Mouse (Mus musculus) small intestine, adult 2 months (tissue): ENCODE results near the gene Ampd2. TPM values are rescaled to one million over a fixed set of nuclear protein-coding genes. Genes with fewer than 3 reads are reported as not detected.
A peak's percentile ranks its signal among the peaks of the same experiment; 100 is the strongest.

Experiments used
- H3K27ac ChIP-seq: fragments of 200-500 bp; 2 replicates; pipeline ENCODE4 v1.5.1; 2012; ENCODE audit warnings: low read depth, low read length, control low read depth, inconsistent platforms; ENCODE audit not compliant: insufficient read depth
- H3K27me3 ChIP-seq: fragments of 200-500 bp; 2 replicates; pipeline ENCODE4 v1.6.1; 2012; ENCODE audit warnings: mild to moderate bottlenecking, moderate library complexity, low read length, inconsistent platforms; ENCODE audit not compliant: control insufficient read depth, insufficient read depth
- H3K36me3 ChIP-seq: fragments of 200-500 bp; 2 replicates; pipeline ENCODE4 v1.6.1; 2012; ENCODE audit warnings: mild to moderate bottlenecking, low read length, control low read depth, inconsistent platforms; ENCODE audit not compliant: control insufficient read depth, insufficient read depth
- H3K4me1 ChIP-seq: fragments of 200-500 bp; 2 replicates; pipeline ENCODE4 v1.6.1; 2012; ENCODE audit warnings: low read length, inconsistent platforms, mixed read lengths; ENCODE audit not compliant: control insufficient read depth, insufficient read depth, insufficient read length
- H3K4me3 ChIP-seq: fragments of 200-500 bp; 2 replicates; pipeline ENCODE4 v1.5.1; 2012; ENCODE audit warnings: low read depth, mild to moderate bottlenecking, control low read depth, inconsistent platforms, low read length, moderate library complexity
- CTCF ChIP-seq: fragments of 200-500 bp; IDR thresholded peaks from 2 replicates; pipeline ENCODE4 v1.5.1; 2012; ENCODE audit warnings: low read depth, mild to moderate bottlenecking, control low read depth, inconsistent platforms, low read length, moderate library complexity, mixed read lengths; ENCODE audit not compliant: insufficient replicate concordance, insufficient read length; ENCODE audit errors: extremely low read depth
- POLR2A ChIP-seq: fragments of 200-500 bp; IDR thresholded peaks from 2 replicates; pipeline ENCODE4 v1.6.1; 2012; ENCODE audit warnings: low read depth, mild to moderate bottlenecking, control low read depth, inconsistent platforms, low read length, moderate library complexity
- WGBS: fragments of 180-500 bp; shearing (Covaris S2); methylation state at CpG from one replicate; pipeline ENCODE4 v1.1.7; 2018; 5-methylcytosine and 5-hydroxymethylcytosine counted together
- polyA plus RNA-seq: library from polyadenylated mRNA; depleted of rRNA; stranded (reverse); fragments of >200 nt; gene quantifications from 2 replicates; pipeline ENCODE4 v1.2.3, GENCODE M21; 2012; rRNA removed

Gene Ampd2
- polyA plus RNA-seq, 1 experiment, result 107 TPM

DNA sequence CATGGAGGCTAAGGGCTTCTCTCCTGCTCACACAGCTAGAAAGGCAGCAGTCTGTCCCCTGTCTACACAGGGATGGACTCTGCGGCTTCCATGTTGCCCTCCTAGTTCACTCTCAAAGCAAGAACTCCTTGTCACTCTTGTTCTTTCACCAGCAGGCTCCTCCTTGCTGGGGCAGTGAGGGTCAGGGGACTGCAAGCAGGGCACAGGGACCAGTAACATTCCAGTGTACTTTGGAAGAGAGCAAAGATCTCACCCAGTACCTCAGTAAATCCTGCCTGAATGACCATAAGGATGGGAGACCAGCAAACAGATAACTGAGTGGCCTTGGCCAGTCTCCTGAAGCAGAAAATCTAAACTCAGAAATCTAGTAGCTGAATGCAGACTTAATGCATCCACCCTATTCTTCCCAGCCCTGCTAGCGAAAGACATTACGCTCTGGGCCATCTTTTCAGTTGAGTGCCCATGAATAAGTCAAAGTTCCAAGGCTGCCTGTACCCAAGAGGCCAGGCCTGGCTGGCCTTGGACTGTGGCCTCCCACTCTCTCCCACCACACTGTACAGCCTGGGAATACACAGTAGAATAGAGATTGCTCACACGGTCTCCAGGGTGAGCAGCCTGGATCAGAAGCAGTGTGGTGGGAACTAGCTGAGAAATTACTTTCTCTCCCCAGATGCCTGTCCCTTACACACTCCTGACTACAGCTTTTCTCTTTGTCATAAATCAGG, 57.6 kb downstream of the Ampd2 start:
- H3K4me1 ChIP-seq, result peaks cover 19% of the 10 kb centered on the region; the same call in 1 of the 2 replicates
- no peak for TF ChIP-seq CTCF
- no peak for TF ChIP-seq POLR2A
- H3K36me3 ChIP-seq, result no peaks in the 10 kb centered on the region
- H3K4me3 ChIP-seq, result no peak overlapping the region
- WGBS, result 95% methylated on average over 4 of the region's 4 CpGs
- H3K27me3 ChIP-seq, result no peaks in the 10 kb centered on the region
- no peak overlapping the region for H3K27ac ChIP-seq

DNA sequence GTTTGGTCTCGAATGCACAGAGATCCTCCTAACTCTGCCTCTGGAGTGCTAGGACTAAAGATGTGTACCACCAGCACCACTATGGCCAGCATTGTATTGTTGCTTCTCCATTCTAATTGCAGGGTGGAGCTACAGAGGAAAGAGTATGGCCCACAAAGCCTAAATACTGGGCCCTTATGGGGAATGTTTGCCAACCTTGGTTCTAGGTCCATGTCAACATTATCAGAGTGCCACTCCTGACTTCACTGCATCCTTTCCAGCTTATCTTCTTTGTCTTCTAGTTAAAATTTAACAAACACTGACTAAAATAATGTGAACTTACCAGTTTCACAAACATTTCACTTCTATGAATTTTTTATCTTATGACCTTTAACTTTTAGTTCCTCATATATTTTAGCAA, 59.9 kb downstream of the Ampd2 start:
- TF ChIP-seq CTCF (no peak), POLR2A (no peak)
- H3K27me3 ChIP-seq, result no peaks in the 10 kb centered on the region
- 34% methylated on average over 1 of the region's 1 CpGs for WGBS
- peak overlapping the region; percentile 56 for H3K27ac ChIP-seq
- H3K4me1 ChIP-seq, result peaks cover 25% of the 10 kb centered on the region; the same call in 1 of the 2 replicates
- no peak overlapping the region for H3K4me3 ChIP-seq
- no peaks in the 10 kb centered on the region for H3K36me3 ChIP-seq

GRCm38 (mm10) chr3:108026049-108026448, 60.4 kb downstream of the Ampd2 start:
- H3K36me3 ChIP-seq, result no peaks in the 10 kb centered on the region
- WGBS, result 20% methylated on average over 5 of the region's 5 CpGs
- H3K27ac ChIP-seq, result peak overlapping the region; percentile 56
- TF ChIP-seq CTCF (no peak), POLR2A (no peak)
- no peak overlapping the region for H3K4me3 ChIP-seq
- no peaks in the 10 kb centered on the region for H3K27me3 ChIP-seq
- peaks cover 25% of the 10 kb centered on the region; the same call in 1 of the 2 replicates for H3K4me1 ChIP-seq

GRCm38 (mm10) chr3:108025318-108025717, 61.1 kb downstream of the Ampd2 start:
- TF ChIP-seq POLR2A (no peak), CTCF (no peak)
- H3K4me1 ChIP-seq, result peaks cover 25% of the 10 kb centered on the region; the same call in 1 of the 2 replicates
- WGBS, result 31% methylated on average over 4 of the region's 4 CpGs
- no peaks in the 10 kb centered on the region for H3K27me3 ChIP-seq
- H3K4me3 ChIP-seq, result no peak overlapping the region
- H3K27ac ChIP-seq, result peak overlapping the region; percentile 28; the same call in 1 of the 2 replicates
- H3K36me3 ChIP-seq, result no peaks in the 10 kb centered on the region

Other genes with a start within 250 kb of the Ampd2 start
- gene Eps8l3, start 209.4 kb downstream of the Ampd2 start, polyA plus RNA-seq, result 127 and 351 TPM in 2 replicates
- gene Gstm5, start 190.8 kb downstream of the Ampd2 start, polyA plus RNA-seq, result 6.6 and 11.3 TPM in 2 replicates
- gene Gstm7, start 154.8 kb downstream of the Ampd2 start, polyA plus RNA-seq, result 9.4 and 29.1 TPM in 2 replicates
- gene Gstm6, start 142.9 kb downstream of the Ampd2 start, polyA plus RNA-seq, result 9.5 and 20.7 TPM in 2 replicates
- gene Gstm3, start 117.4 kb downstream of the Ampd2 start, polyA plus RNA-seq, result 159 and 411 TPM in 2 replicates
- 26.7 and 56.7 TPM in 2 replicates for gene Gstm2, start 100.2 kb downstream of the Ampd2 start, polyA plus RNA-seq
- gene Gstm1, start 68.7 kb downstream of the Ampd2 start, polyA plus RNA-seq, result 243 and 695 TPM in 2 replicates
- 5.6 and 16.1 TPM in 2 replicates for gene Gstm4, start 41.8 kb downstream of the Ampd2 start, polyA plus RNA-seq
- gene Gnat2, start 6.1 kb upstream of the Ampd2 start, polyA plus RNA-seq, result 0.86 and 0.91 TPM in 2 replicates
- gene Gnai3, start 59.5 kb upstream of the Ampd2 start, polyA plus RNA-seq, result 5.4 and 14.8 TPM in 2 replicates
- gene Gpr61, start 68.2 kb upstream of the Ampd2 start, polyA plus RNA-seq, result 0.05 TPM in 1 of 2 replicates, not detected in the other
- 10.1 and 17.6 TPM in 2 replicates for gene Amigo1, start 99.7 kb upstream of the Ampd2 start, polyA plus RNA-seq
- gene Cyb561d1, start 114.6 kb upstream of the Ampd2 start, polyA plus RNA-seq, result 5.5 and 9.4 TPM in 2 replicates
- gene Atxn7l2, start 124.3 kb upstream of the Ampd2 start, polyA plus RNA-seq, result 3.6 and 9.7 TPM in 2 replicates
- gene Sypl2, start 140.0 kb upstream of the Ampd2 start, polyA plus RNA-seq, result 2.5 and 6.3 TPM in 2 replicates
- gene Psma5, start 170.3 kb upstream of the Ampd2 start, polyA plus RNA-seq, result 21.9 and 36.2 TPM in 2 replicates
- 18.1 and 32.8 TPM in 2 replicates for gene Sort1, start 197.4 kb upstream of the Ampd2 start, polyA plus RNA-seq